Mouse (Mus musculus) hindbrain, embryonic 15.5 days (tissue): Measurements from ENCODE around the gene Gm5269. TPM values are rescaled to one million over a fixed set of nuclear protein-coding genes. Genes with fewer than 3 reads are reported as not detected.

Source experiments
- polyA plus RNA-seq: library from polyadenylated mRNA; unstranded; fragments of >200 nt; fragmentation: Nextera tagmentation; extraction: Ambion mirVana; gene quantifications from 2 replicates; pipeline ENCODE4 v1.2.1, GENCODE M21; 2015

Gene Gm5269
- polyA plus RNA-seq, 1 experiment from 2014 or later, result not detected

Other genes with a start within 250 kb of the Gm5269 start
- 54.1 and 54.5 TPM in 2 replicates for gene Wdr75, start 95.1 kb downstream of the Gm5269 start, polyA plus RNA-seq
- gene Slc40a1, start 36.2 kb upstream of the Gm5269 start, polyA plus RNA-seq, result 34.0 and 36.1 TPM in 2 replicates
- gene Dnah7b, start 176.0 kb upstream of the Gm5269 start, polyA plus RNA-seq, result 2.8 and 3.3 TPM in 2 replicates